Mouse (Mus musculus): ENCODE measurements around the gene Mettl15. TPM values are rescaled to one million over a fixed set of nuclear protein-coding genes. Genes with fewer than 3 reads are reported as not detected.

The Mettl15 gene
- polyA plus RNA-seq, 1 experiment from 2014 or later, result 13.5 TPM

Other genes with a start within 250 kb of the Mettl15 start
- 37.0 and 38.1 TPM in 2 replicates for gene Kif18a, start within 50 bp of the Mettl15 start, polyA plus RNA-seq (2014; fragmentation: Nextera tagmentation; extraction: Ambion mirVana)

Data from hindbrain, embryonic 11.5 days (tissue).